Mouse (Mus musculus): ENCODE measurements around the gene Pbld1. TPM values are rescaled to one million over a fixed set of nuclear protein-coding genes. Genes with fewer than 3 reads are reported as not detected.

Pbld1 gene
- polyA plus RNA-seq, 1 experiment, result 4.7 TPM

DNA sequence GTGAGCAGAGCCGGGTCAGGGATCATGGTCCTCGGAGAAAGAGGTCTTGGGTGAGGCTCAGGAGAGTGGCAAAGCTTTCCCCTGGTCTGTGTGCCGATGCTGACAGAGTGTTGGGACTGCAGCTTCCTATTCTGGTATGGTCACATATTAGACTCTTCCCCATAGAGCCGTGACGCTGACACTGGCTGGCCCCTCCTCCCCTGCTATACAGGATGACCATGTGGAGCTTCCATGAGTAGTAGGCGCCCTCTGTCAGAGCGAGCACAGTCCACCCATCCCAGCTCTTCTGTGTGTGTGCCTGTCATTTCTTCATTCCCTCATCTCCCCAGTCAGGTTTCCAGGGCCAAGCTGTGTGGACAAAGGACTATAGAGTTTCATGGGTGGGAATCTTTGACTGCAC, 3.4 kb downstream of the Pbld1 start:
- H3K36me3 ChIP-seq (ENCODE audit: control insufficient read depth, insufficient read depth, low read length), result no peaks in the 10 kb centered on the region
- H3K27ac ChIP-seq (ENCODE audit: insufficient read depth, low read depth, low read length), result no peak overlapping the region
- no peaks in the 10 kb centered on the region for H3K27me3 ChIP-seq (ENCODE audit: control insufficient read depth, insufficient read depth, low read length)
- TF ChIP-seq CTCF (IDR thresholded peaks at IDR 0.05; ENCODE audit: extremely low read depth, insufficient read length, insufficient replicate concordance, low read depth, low read length) (no peak), POLR2A (IDR thresholded peaks at IDR 0.05; ENCODE audit: low read depth, low read length) (no peak)
- 59% methylated on average over 7 of the region's 7 CpGs for WGBS
- no peak overlapping the region for H3K4me3 ChIP-seq (ENCODE audit: low read depth, low read length)
- peaks cover 21% of the 10 kb centered on the region; the same call in 1 of the 2 replicates for H3K4me1 ChIP-seq (ENCODE audit: control insufficient read depth, insufficient read depth, insufficient read length, low read length)

- Histone ChIP-seq H3K27ac (ENCODE audit: insufficient read depth, low read depth, low read length) (no peak overlapping the region), H3K4me3 (ENCODE audit: low read depth, low read length) (no peak overlapping the region), H3K36me3 (ENCODE audit: control insufficient read depth, insufficient read depth, low read length) (no peaks in the 10 kb centered on the region; the same call in 1 of the 2 replicates), H3K27me3 (ENCODE audit: control insufficient read depth, insufficient read depth, low read length) (no peaks in the 10 kb centered on the region), H3K4me1 (ENCODE audit: control insufficient read depth, insufficient read depth, insufficient read length, low read length) (peaks cover 21% of the 10 kb centered on the region; the same call in 1 of the 2 replicates)
- WGBS, result 73% methylated on average over 9 of the region's 9 CpGs
- TF ChIP-seq CTCF (IDR thresholded peaks at IDR 0.05; ENCODE audit: extremely low read depth, insufficient read length, insufficient replicate concordance, low read depth, low read length) (no peak), POLR2A (IDR thresholded peaks at IDR 0.05; ENCODE audit: low read depth, low read length) (no peak)
Observed at GRCm38 (mm10) chr10:63064516-63064915, 4.6 kb downstream of the Pbld1 start.

GRCm38 (mm10) chr10:63065561-63065960, 5.6 kb downstream of the Pbld1 start:
- peaks cover 16% of the 10 kb centered on the region; the same call in 1 of the 2 replicates for H3K4me1 ChIP-seq (ENCODE audit: control insufficient read depth, insufficient read depth, insufficient read length, low read length)
- H3K36me3 ChIP-seq (ENCODE audit: control insufficient read depth, insufficient read depth, low read length), result no peaks in the 10 kb centered on the region; the same call in 1 of the 2 replicates
- peak overlapping the region; percentile 6; the same call in 1 of the 2 replicates for H3K4me3 ChIP-seq (ENCODE audit: low read depth, low read length)
- H3K27ac ChIP-seq (ENCODE audit: insufficient read depth, low read depth, low read length), result peak overlapping the region; percentile 53; the same call in 1 of the 2 replicates
- TF ChIP-seq POLR2A (IDR thresholded peaks at IDR 0.05; ENCODE audit: low read depth, low read length) (no peak), CTCF (IDR thresholded peaks at IDR 0.05; ENCODE audit: extremely low read depth, insufficient read length, insufficient replicate concordance, low read depth, low read length) (no peak)
- H3K27me3 ChIP-seq (ENCODE audit: control insufficient read depth, insufficient read depth, low read length), result no peaks in the 10 kb centered on the region
- 28% methylated on average over 8 of the region's 8 CpGs for WGBS

- peaks cover 16% of the 10 kb centered on the region; the same call in 1 of the 2 replicates for H3K4me1 ChIP-seq (ENCODE audit: control insufficient read depth, insufficient read depth, insufficient read length, low read length)
- TF ChIP-seq POLR2A (IDR thresholded peaks at IDR 0.05; ENCODE audit: low read depth, low read length) (no peak), CTCF (IDR thresholded peaks at IDR 0.05; ENCODE audit: extremely low read depth, insufficient read length, insufficient replicate concordance, low read depth, low read length) (peak; percentile 95)
- no peaks in the 10 kb centered on the region; the same call in 1 of the 2 replicates for H3K36me3 ChIP-seq (ENCODE audit: control insufficient read depth, insufficient read depth, low read length)
- H3K4me3 ChIP-seq (ENCODE audit: low read depth, low read length), result peak overlapping the region; percentile 6; the same call in 1 of the 2 replicates
- no peaks in the 10 kb centered on the region for H3K27me3 ChIP-seq (ENCODE audit: control insufficient read depth, insufficient read depth, low read length)
- WGBS, result 11% methylated on average over 5 of the region's 5 CpGs
- peak overlapping the region; percentile 53; the same call in 1 of the 2 replicates for H3K27ac ChIP-seq (ENCODE audit: insufficient read depth, low read depth, low read length)
Observed at GRCm38 (mm10) chr10:63065988-63066387, 6.0 kb downstream of the Pbld1 start.

DNA sequence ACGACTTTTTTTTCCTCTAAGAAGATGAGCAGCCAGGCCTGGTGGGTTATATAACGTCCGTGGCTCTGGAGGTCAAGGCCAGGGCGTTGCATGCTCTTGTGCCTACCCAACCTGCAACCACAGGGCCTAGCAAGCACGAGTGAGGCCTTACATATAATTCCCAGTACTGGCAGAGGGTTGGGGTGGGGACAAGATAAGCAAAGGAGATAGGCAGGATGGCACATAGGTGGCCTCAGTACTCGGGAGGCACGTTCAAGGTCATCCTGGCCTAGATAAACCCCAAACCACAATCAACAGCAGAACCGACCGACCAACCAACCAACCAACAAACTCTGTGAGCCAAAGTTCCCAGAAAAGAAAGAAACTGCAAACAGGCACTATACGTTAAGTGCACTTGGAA, 26.3 kb downstream of the Pbld1 start:
- WGBS, result 62% methylated on average over 10 of the region's 10 CpGs
- H3K4me3 ChIP-seq (ENCODE audit: low read depth, low read length), result no peak overlapping the region

DNA sequence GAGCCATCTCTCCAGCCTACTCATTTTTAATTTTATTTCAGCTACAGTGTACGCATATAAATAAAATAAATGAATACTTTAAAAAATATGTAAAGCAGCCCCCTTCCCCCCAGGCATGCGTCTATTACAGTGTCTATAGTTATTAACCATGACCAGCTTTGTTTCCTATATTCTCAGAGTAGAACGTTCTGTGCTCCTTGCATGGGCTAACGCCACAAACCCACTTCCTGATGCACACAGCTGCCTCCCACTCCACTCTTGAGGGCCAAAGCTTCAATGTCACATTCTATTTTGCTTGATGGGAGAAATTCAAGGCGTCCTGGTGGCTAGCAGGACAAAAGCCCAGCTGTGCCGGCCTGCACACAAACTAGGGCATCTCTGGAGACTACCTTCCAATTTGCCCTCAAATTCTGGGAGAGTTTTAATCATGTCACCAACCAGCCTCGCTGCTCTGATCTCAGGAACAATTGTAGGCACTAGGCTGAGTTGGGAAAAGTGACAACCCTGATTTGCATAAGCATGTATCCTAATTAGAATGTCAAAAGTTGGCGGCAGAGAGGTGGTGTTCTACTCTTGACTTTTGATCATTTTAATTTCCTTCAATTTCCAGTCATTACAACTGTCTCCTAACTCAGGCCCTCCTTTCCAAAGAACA, 29.3 kb downstream of the Pbld1 start:
- Histone ChIP-seq H3K27me3 (ENCODE audit: control insufficient read depth, insufficient read depth, low read length) (no peaks in the 10 kb centered on the region; the same call in 1 of the 2 replicates), H3K36me3 (ENCODE audit: control insufficient read depth, insufficient read depth, low read length) (no peaks in the 10 kb centered on the region), H3K4me1 (ENCODE audit: control insufficient read depth, insufficient read depth, insufficient read length, low read length) (peaks cover 2% of the 10 kb centered on the region; the same call in 1 of the 2 replicates), H3K4me3 (ENCODE audit: low read depth, low read length) (peak overlapping the region; percentile 32; the same call in 1 of the 2 replicates), H3K27ac (ENCODE audit: insufficient read depth, low read depth, low read length) (no peak overlapping the region)
- TF ChIP-seq POLR2A (IDR thresholded peaks at IDR 0.05; ENCODE audit: low read depth, low read length) (no peak), CTCF (IDR thresholded peaks at IDR 0.05; ENCODE audit: extremely low read depth, insufficient read length, insufficient replicate concordance, low read depth, low read length) (no peak)
- WGBS, result 65% methylated on average over 8 of the region's 8 CpGs

More for the DNA sequence above, 26.3 kb downstream of the Pbld1 start:
- Histone ChIP-seq H3K27ac (ENCODE audit: insufficient read depth, low read depth, low read length) (no peak overlapping the region), H3K4me1 (ENCODE audit: control insufficient read depth, insufficient read depth, insufficient read length, low read length) (peaks cover 2% of the 10 kb centered on the region; the same call in 1 of the 2 replicates), H3K36me3 (ENCODE audit: control insufficient read depth, insufficient read depth, low read length) (no peaks in the 10 kb centered on the region), H3K27me3 (ENCODE audit: control insufficient read depth, insufficient read depth, low read length) (no peaks in the 10 kb centered on the region; the same call in 1 of the 2 replicates)
- no peak for TF ChIP-seq POLR2A (IDR thresholded peaks at IDR 0.05; ENCODE audit: low read depth, low read length)
- no peak for TF ChIP-seq CTCF (IDR thresholded peaks at IDR 0.05; ENCODE audit: extremely low read depth, insufficient read length, insufficient replicate concordance, low read depth, low read length)
